Mouse (Mus musculus) T-helper 2 cell (primary cell): Measurements from ENCODE around the gene Slc12a3.

Experiments used
- in situ Hi-C: fragments of 300-600 bp; cut with MboI, MseI; formaldehyde crosslinking; loops from one replicate; pipeline ENCODE4 v1.15.1; 2025; ENCODE audit warnings: high pct_unique_total_duplicates

Gene Slc12a3

DNA sequence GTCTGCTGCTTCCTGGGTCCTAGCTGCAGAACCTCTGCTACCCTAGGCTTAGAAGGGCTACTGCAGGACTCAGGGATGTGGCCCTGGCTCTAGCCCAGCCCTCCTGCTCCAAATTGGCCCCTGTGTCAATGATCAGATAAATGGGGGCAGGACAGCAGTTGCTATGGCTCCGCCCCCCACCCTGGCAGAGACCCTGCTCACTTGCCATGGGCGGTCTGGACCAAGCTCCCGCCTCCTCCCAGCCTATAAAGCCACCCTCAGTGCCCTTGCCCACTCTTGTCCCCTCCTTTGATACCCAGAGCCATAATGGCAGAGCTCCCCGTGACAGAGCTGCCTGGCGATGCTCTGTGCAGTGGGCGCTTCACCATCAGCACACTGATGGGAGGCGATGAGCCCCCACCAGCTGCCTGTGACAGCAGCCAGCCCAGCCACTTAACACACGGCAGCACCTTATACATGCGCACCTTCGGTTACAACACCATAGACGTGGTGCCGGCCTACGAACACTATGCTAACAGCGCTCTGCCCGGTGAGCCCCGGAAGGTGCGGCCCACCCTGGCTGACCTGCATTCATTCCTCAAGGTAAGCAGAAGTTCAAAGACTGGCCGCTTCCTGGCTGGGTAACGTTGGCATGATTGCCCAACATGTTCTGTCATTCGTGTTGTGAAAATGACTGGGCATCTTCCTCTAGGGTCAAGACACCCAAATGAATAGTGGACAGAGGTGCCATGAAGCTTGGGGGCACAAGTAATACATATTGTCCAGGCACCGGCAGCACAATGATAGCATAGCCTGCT, at the start of gene Slc12a3:
Slc12a3 (plus strand) TSS at position 270 of the 797 bp plus-strand sequence.
- in situ Hi-C loops, result no loop called here

GRCm38 (mm10) chr8:94280001-94280613, 48.9 kb upstream of the Slc12a3 start:
- in situ Hi-C loops, result no loop called here

- in situ Hi-C loops, result no loop called here
Measured at GRCm38 (mm10) chr8:94282453-94282985, 46.5 kb upstream of the Slc12a3 start.

DNA sequence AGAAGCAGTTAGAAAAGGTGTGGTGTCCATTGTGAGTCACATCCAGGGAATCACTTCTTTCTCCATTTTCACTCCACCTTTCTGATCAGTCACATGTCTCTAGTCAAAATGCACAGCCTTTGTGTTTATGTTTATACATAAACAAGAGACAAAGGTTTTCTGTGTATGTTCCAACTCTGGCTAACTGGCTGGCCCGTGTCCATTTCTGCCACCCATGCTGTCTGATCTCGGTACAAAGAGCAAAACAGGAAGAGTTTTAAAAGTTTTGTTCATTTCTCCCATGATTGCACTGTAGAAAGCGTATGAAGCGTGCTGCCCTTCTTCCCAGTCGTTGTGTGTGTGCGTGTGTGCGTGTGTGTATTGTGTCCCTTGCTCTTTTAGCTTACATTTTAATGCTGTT, 44.8 kb upstream of the Slc12a3 start:
- in situ Hi-C loops, result no loop called here

- in situ Hi-C loops, result no loop called here
Measured at GRCm38 (mm10) chr8:94290606-94291005, 38.4 kb upstream of the Slc12a3 start.

GRCm38 (mm10) chr8:94292072-94292471, 36.9 kb upstream of the Slc12a3 start:
- in situ Hi-C loops, result no loop called here

DNA sequence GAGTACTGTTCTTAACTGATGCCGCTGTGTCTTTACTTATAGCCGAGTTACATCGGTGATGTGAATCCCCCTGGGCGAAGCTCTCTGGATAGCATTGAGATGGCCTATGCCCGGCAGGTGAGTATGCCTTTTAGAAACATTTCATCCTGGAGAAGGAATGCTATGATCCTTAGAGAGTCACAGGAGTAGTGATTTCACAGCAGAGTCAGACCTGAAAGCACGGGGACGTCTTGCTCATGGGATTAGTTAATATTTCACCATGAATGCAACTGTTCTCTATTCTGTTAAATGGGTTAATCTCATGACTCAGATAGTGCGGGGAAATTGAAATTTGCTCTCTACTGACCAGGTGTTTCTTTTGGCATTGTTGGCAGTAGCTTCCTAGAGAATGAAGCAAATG, 36.4 kb upstream of the Slc12a3 start:
- in situ Hi-C loops, result no loop called here

- in situ Hi-C loops, result no loop called here
Measured at GRCm38 (mm10) chr8:94295687-94296086, 33.3 kb upstream of the Slc12a3 start.

- in situ Hi-C loops, result no loop called here
Measured at GRCm38 (mm10) chr8:94296312-94296991, 32.5 kb upstream of the Slc12a3 start.

DNA sequence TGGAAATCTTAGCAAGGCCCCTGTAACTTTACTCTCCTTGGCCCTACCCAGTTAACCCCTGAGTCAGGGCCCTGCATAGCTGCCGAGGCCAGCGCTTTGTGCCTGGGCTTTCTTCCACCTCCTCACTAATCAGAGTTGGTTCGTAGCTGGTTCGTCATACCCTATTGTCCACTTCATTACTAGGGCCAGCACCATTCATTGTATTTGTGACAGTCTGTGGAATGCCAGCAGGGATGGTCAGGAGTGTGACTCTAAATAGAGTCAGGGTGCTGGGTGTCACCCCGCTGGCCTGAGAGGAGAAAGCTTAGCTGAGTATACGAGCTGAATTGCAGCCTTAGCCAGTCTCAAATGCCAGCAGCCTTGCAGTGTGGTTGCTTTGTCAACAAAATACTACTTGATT, 31.9 kb upstream of the Slc12a3 start:
- in situ Hi-C loops, result no loop called here

GRCm38 (mm10) chr8:94300809-94301208, 28.2 kb upstream of the Slc12a3 start:
- in situ Hi-C loops, result no loop called here

DNA sequence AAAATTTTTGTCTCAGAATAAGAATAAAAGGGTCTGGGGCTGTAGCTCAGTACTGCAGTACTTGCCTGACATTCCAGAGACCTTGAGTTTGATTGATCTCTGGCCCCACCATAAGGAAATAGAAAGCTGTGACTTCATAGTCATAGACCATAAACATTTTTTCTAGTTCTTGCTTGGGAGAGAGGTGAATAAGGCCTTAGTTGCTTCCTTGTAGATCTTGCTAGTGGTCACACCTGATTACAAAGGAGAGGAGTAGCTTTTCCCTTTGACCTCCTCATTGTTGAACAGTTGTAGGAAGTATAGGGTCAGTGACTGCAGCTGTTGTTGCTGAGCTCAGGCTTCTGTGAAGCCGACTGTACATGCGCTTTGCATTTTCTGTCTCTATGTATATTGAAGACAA, 24.6 kb upstream of the Slc12a3 start:
- in situ Hi-C loops, result no loop called here

DNA sequence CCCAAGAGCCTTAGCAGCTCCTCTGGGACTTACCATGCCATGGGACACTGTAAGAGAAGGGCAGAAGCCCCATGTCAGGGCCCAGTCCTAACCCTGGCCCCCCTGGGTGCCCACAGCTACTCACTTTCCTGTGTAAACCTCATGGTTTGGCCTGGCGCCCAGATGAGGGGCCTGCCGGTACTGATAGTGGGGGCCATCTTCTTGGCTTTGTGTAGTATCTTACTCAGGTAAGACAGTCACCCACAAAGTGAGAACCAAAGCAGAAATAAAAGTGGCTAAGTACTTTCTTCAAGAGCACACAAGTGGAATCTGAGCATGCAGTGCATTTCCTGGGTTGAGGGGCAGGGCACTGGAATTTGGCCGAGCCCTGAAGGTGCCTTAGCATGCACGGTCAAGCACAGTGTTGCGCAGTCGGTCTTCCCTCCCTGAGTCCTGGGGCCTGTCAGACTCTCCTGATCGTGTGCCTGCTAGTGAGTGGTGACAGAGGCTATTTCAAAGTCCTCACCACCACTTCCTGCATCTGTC, 21.9 kb upstream of the Slc12a3 start:
- in situ Hi-C loops, result no loop called here

GRCm38 (mm10) chr8:94307652-94308051, 21.3 kb upstream of the Slc12a3 start:
- in situ Hi-C loops, result no loop called here

DNA sequence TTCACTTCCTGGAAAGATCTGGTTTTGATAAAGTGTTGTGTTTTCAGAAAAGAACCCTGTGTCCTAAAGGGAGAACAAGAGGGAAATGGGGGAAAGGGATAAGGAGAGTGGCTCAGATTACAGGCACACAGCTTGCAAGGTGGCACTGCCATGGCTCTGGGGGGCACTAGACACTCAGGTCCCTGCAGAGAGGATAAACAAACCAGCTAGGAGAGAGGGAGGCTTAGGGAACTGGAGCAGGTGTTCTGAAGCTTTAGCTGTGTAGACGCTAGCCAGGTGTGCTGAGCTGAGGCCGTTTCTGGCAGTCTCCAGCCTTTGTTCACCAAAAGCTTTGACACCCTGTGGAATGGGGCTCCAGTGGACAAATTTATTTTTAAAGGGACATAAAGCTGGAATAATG, 14.9 kb upstream of the Slc12a3 start:
- in situ Hi-C loops, result no loop called here

DNA sequence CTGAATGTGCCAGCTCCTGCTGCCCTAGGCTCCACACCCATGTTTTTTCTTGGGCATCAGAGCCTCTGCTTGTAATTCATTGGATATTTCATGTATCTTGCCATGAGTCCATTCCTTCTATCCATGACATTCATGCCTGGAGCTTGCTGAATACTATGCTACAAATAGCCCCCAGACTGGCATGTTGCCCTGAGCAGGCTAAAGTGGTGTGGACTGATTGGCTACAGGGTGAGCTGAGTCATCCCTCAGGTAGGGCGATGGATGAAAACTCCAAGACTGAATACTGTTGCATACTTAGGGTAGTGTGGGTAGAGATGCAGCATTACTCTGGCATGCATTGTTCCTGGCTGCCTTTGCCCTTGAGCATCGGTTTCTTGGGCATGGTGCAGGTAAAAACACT, 11.8 kb upstream of the Slc12a3 start:
- in situ Hi-C loops, result no loop called here

DNA sequence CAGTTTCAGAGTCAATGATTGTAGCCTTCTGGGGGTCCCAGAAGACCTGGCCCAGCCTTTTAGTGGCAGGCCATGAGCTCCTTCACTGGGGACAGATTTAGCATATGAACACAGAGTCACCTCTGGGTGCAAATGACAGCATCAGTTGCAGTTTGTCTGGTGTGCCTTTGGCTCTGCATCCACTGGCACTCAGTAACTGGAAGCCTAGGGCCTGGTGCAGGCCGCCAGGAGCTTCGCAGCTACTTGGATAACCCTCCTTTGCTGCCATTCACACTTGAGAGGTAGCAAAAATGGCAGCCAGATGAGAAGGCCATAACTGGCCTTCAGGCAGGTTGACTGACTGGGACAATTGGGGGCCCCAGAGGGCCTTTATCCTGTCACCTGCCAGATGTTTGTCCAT, 11.3 kb upstream of the Slc12a3 start:
- in situ Hi-C loops, result no loop called here

DNA sequence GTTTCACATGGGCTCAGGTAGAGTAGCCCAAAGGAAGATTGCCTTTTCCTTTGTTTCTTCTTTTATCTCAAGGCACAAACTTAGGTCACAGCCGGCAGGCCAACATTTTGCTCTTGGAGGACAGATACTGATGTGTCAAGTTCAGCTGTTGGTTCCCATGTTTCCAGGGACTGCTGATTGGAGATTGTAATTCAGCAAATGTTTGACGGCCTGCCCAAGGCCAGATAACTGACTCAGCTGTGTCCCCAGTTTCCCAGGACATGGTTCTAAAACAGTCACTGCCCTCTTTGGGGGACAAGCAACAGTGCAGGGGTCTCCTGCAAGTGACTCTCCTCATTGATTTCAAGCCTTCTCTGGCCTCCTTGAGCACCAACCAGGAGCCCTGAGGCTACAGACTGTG, 9.0 kb upstream of the Slc12a3 start:
- in situ Hi-C loops, result no loop called here

- in situ Hi-C loops, result no loop called here
Measured at GRCm38 (mm10) chr8:94322083-94322482, 6.9 kb upstream of the Slc12a3 start.

DNA sequence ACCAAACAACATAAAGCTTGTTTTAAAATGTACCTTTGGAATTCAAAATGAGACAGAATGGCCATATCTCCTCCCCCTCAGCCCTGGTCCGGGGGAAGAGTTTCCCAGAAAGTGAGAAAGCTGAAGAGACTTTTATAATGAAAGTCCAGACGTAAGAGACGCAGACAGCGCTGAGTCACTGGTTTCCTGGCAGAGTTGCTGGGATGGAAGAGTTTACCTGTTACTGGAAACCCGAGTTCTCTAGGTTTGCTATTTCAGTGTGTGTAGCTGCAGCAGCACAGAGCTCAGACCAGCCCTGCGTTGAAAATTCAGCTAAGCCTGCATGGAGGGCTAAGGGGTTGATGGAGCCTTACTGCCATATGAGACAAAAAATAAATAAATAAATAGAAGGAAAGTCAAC, 6.0 kb upstream of the Slc12a3 start:
- in situ Hi-C loops, result no loop called here

DNA sequence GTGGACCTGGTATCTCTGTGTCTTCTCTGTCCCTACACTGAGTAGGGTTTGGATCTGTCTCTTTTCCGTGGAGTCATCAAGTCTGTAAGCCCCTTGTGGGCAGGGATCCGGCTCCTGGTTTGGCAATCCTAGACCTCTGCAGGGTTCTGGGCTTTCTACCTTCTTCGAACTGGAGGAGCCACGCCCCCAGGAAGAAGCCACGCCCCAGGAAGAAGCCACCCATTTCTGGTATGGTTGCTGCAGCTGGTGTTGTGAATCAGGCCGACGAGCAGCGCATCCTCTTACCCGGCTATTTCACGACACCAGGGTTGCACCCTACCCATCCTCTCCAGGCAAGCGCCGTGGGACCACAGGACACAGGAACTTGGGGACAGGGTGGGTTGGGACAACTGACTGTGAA, 4.9 kb upstream of the Slc12a3 start:
- in situ Hi-C loops, result no loop called here

GRCm38 (mm10) chr8:94326016-94326415, 3.0 kb upstream of the Slc12a3 start:
- in situ Hi-C loops, result no loop called here
